Mouse (Mus musculus) bone marrow macrophage, adult 2 months (primary cell): ENCODE results near the gene Slc38a6.

ENCODE experiments used
- CTCF ChIP-seq: IDR thresholded peaks from 2 replicates; pipeline ENCODE4 v1.5.1; 2012; ENCODE audit warnings: low read depth, mild to moderate bottlenecking, low read length, moderate library complexity
- POLR2A ChIP-seq: IDR thresholded peaks from 2 replicates; pipeline ENCODE4 v1.6.1; 2012; ENCODE audit warnings: mild to moderate bottlenecking, low read depth, low read length, borderline replicate concordance

GRCm38 (mm10) chr12:73381452-73381851 lies 94.9 kb downstream of the Slc38a6 start:
- no peak for TF ChIP-seq CTCF
- no peak for TF ChIP-seq POLR2A
